Mouse (Mus musculus): ENCODE results near the gene Gm10638. TPM values are rescaled to one million over a fixed set of nuclear protein-coding genes. Genes with fewer than 3 reads are reported as not detected.

Gene Gm10638
- total and polyA plus RNA-seq, 3 experiments = 0.23 to 0.52 TPM; not detected in 1

- H3K79me2 ChIP-seq (ENCODE audit: control insufficient read depth, insufficient read depth, low read length, poor library complexity) = peaks cover 40% of the 10 kb centered on the region
- DNase-seq (ENCODE audit: low read depth, low spot score) = peak; percentile 92
- H3K9me3 ChIP-seq (replicated peaks; ENCODE audit: insufficient read depth, low read length) = no peaks in the 10 kb centered on the region
- H3K27ac ChIP-seq (ENCODE audit: control insufficient read depth, low read depth, low read length) = peak overlapping the region; percentile 59
- H3K27me3 ChIP-seq (ENCODE audit: control insufficient read depth in 1 of 2, insufficient read depth in 2 of 2, low read length in 2 of 2) = peaks cover 0 to 2% of the 10 kb centered on the region in 2 experiments; a peak in 1 of 4 replicates
- H3K9ac ChIP-seq (ENCODE audit: control insufficient read depth, low read depth, low read length, poor library complexity, severe bottlenecking) = peak overlapping the region; percentile 85
- H3K36me3 ChIP-seq (ENCODE audit: control insufficient read depth in 1 of 2, insufficient read depth in 2 of 2, low read length in 2 of 2) = peaks cover 0 to 36% of the 10 kb centered on the region in 2 experiments; a peak in 2 of 4 replicates
- peak overlapping the region; percentile 78 to 87 for H3K4me3 ChIP-seq (ENCODE audit: control insufficient read depth in 1 of 2, insufficient read depth in 1 of 2, low read depth in 2 of 2, low read length in 2 of 2)
- H3K4me1 ChIP-seq (ENCODE audit: control insufficient read depth in 1 of 2, insufficient read depth in 2 of 2, low read length in 2 of 2) = peaks cover 11 to 22% of the 10 kb centered on the region in 2 experiments
- TF ChIP-seq CHD1 (IDR thresholded peaks at IDR 0.05; ENCODE audit: low read depth, low read length) (no peak), ZC3H11A (IDR thresholded peaks at IDR 0.05; ENCODE audit: low read depth, low read length) (no peak), KAT2A (conservative IDR thresholded peaks at IDR 0.05; ENCODE audit: low read depth, low read length) (no peak), ZNF384 (IDR thresholded peaks at IDR 0.05; ENCODE audit: low read depth, low read length) (no peak), NRF1 (IDR thresholded peaks at IDR 0.05; ENCODE audit: insufficient read depth, low read depth, low read length, poor library complexity, severe bottlenecking) (peak; percentile 79), MEF2A (IDR thresholded peaks at IDR 0.05; ENCODE audit: extremely low read depth, insufficient replicate concordance, low read depth, low read length, poor library complexity, severe bottlenecking) (no peak), TBP (IDR thresholded peaks at IDR 0.05; ENCODE audit: low read depth, low read length) (no peak), MAZ (IDR thresholded peaks at IDR 0.05; ENCODE audit: low read depth, low read length) (no peak), GABPA (IDR thresholded peaks at IDR 0.05; ENCODE audit: low read depth, low read length) (no peak), E2F4 (IDR thresholded peaks at IDR 0.05; ENCODE audit: borderline replicate concordance, low read depth, low read length) (no peak), MYB (IDR thresholded peaks at IDR 0.05; ENCODE audit: low read depth, low read length) (peak; percentile 67), UBTF (IDR thresholded peaks at IDR 0.05; ENCODE audit: borderline replicate concordance, insufficient read depth, low read depth, low read length) (0 out of 2 replicates have a peak, but pooled peaks have one; percentile 45), ZMIZ1 (IDR thresholded peaks at IDR 0.05; ENCODE audit: low read depth, low read length) (no peak), MYC (IDR thresholded peaks at IDR 0.05; ENCODE audit: low read depth, low read length) (no peak), SMC3 (IDR thresholded peaks at IDR 0.05; ENCODE audit: low read depth, low read length) (no peak), GATA1 (IDR thresholded peaks at IDR 0.05; ENCODE audit: low read depth, low read length) (no peak), RAD21 (IDR thresholded peaks at IDR 0.05; ENCODE audit: low read depth, low read length) (no peak), POLR2A (IDR thresholded peaks at IDR 0.05; ENCODE audit: control insufficient read depth in 1 of 2, insufficient read depth in 1 of 2, low read depth in 1 of 2, low read length in 2 of 2, poor library complexity in 1 of 2) (peak; percentile 79 to 93), CHD2 (IDR thresholded peaks at IDR 0.05; ENCODE audit: low read length) (no peak), USF2 (IDR thresholded peaks at IDR 0.05; ENCODE audit: borderline replicate concordance in 1 of 2, insufficient read depth in 1 of 2, low read depth in 1 of 2, low read length in 2 of 2) (no peak), NELFE (IDR thresholded peaks at IDR 0.05; ENCODE audit: low read depth, low read length) (peak; percentile 86), BHLHE40 (IDR thresholded peaks at IDR 0.05; ENCODE audit: borderline replicate concordance, low read depth, low read length) (no peak), RCOR1 (IDR thresholded peaks at IDR 0.05; ENCODE audit: low read depth, low read length) (no peak), TCF12 (IDR thresholded peaks at IDR 0.05; ENCODE audit: low read depth, low read length) (peak; percentile 23; the same call in 1 of the 2 replicates), ELF1 (IDR thresholded peaks at IDR 0.05; ENCODE audit: low read depth, low read length) (no peak), CTCF (IDR thresholded peaks at IDR 0.05 in 2 of 3, conservative IDR thresholded peaks at IDR 0.05 in 1 of 3; ENCODE audit: control insufficient read depth in 1 of 3, insufficient read depth in 1 of 3, low read depth in 2 of 3, low read length in 3 of 3, poor library complexity in 1 of 3, severe bottlenecking in 1 of 3) (no peak), JUND (IDR thresholded peaks at IDR 0.05; ENCODE audit: low read depth, low read length) (no peak), MAFK (IDR thresholded peaks at IDR 0.05; ENCODE audit: borderline replicate concordance, low read depth, low read length) (no peak), USF1 (IDR thresholded peaks at IDR 0.05; ENCODE audit: low read depth, low read length) (no peak), EP300 (IDR thresholded peaks at IDR 0.05; ENCODE audit: low read depth in 1 of 2, low read length in 2 of 2) (no peak), ETS1 (IDR thresholded peaks at IDR 0.05; ENCODE audit: low read depth, low read length) (no peak), MXI1 (IDR thresholded peaks at IDR 0.05; ENCODE audit: low read depth, low read length) (peak; percentile 72), ZKSCAN1 (IDR thresholded peaks at IDR 0.05; ENCODE audit: low read depth, low read length) (no peak), HCFC1 (IDR thresholded peaks at IDR 0.05; ENCODE audit: low read depth, low read length) (0 out of 2 replicates have a peak, but pooled peaks have one; percentile 45), MAX (IDR thresholded peaks at IDR 0.05; ENCODE audit: low read length) (no peak), SIN3A (IDR thresholded peaks at IDR 0.05; ENCODE audit: low read length) (no peak; the same call in 1 of the 2 replicates), POLR2AphosphoS2 (IDR thresholded peaks at IDR 0.05; ENCODE audit: low read length) (peak; percentile 63; the same call in 1 of the 2 replicates)
Measured at GRCm38 (mm10) chr8:86745935-86746441, 489 bp downstream of the Gm10638 start.
